Mouse (Mus musculus): Measurements from ENCODE around the gene Ezr.
A peak's percentile ranks its signal among the peaks of the same experiment; 100 is the strongest.

The Ezr gene

DNA sequence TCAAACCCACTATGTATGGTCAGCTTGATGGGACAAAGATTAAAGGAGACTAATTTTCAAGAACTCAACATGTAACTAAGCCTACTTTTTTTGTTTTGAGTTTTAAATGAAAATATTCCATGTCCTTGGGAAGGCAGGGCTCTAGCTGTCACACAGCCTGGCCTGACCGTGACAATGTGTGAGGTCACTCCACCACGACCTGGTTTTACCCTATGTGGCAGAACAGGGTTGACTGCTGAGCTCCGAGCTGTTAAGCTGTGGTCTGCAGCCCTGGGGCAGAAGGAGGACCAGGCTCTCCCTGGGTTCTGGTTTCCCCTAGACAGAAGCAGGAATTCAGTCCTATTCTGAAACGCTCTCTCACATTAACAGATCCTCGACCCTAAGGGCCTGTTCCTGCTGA, 14.8 kb downstream of the Ezr start:
- no peak for DNase-seq

DNA sequence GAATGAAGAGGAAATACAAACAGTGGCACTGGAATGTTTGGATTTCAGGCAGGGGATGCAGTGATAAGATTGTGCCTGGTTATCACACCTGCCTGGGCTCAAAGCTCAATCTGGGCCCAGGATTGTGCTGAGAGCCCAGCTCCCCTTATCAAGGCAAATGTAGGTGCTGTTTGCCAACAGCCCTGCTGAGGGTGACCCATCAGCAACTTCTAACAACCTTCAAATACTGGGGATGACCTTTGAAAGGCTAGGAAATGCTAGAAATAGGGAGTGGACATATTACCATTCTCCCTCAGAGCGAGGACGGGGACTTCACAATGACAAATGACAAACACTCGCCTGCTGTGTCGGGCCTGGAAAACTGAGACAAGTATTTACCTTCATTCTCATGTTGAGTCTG, 15.8 kb downstream of the Ezr start:
- no peak for DNase-seq

DNA sequence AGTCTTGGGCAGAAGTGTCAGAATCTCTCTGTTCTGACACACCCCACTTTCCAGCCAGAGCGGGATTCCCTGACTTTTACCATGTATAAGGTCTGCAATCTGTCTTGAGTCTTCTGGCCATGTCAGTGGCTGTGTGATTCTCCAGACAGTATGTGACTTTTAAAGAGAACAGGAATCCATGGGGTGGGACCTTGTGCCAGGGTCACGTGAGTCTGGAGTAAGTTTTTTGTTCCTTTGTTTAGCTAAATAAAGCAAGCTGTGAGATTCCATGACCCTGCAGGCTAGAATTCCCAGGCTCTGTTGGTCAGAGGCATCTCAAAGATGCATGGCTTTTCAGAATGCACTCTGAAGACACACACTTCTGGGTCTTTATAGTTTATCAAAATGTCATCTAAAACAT, 16.7 kb downstream of the Ezr start:
- peak; percentile 41 for DNase-seq

DNA sequence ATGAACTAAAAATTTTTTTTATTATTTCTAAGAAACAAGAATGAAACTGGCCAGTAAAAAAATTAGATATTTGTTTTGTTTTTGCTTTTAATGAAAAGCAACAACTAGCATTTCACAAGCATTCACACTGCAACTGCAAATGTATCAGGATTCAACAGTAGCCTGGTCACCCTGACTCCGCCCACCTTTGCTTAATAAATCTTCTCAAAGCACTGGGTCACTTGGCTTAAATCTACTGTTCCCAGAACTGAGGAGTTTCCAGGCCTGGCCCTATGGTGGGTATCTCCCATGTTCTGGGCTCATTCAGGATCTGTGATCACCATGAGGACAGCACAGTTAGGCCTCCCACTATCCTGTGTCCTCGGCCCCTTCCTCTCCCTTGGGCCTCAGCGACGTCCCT, 17.9 kb downstream of the Ezr start:
- peak; percentile 51 for DNase-seq

DNA sequence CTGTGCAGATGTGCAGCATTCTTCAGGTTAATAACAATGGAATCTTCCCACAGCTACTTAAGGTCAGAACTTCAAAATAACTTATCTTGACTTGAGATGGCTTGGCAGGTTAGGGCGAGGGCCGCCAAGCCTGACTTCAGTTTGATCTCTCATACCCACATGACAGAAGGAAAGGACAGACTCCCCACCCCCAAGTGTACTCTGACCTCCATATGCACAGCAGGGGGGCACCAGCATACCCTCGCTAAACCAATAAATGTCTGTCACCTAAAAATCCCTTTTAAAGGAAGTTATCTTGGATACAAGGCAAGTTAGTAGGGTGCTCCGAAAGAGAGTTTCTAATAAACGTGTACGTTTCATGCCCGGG, 18.4 kb downstream of the Ezr start:
- DNase-seq, result no peak

DNA sequence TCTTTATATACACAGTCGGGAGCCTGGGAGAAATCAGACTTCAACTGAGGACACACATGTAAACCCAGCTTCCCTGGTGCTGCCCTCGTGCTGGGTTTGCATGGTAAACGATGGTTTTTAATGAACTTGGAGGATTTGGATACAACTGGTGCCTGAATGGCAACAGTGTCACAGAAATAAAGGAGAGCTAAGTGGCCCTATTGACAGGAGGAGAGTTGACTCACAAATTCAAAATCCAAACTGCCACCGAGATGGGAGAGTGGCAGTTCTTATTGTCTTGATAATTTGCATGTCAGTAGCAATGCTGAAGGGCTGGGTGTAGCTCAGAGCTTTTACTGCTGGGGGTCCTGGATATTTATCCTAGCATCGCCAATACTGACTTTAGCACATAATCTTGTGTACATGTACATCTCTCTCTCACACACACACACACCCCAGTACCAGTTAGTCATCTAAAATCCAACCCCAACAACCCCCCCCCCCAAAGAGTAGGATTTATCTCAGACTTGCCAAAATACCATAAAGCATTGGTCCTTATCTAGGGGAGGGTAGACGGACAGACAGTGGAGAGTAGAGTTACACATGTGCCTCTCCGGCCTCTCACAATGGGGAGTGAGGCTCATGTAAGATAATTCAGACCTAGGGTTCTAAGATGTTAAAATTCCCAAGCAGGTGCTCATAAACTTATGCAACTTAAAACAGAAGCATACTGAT, 18.9 kb downstream of the Ezr start:
- DNase-seq, result no peak

DNA sequence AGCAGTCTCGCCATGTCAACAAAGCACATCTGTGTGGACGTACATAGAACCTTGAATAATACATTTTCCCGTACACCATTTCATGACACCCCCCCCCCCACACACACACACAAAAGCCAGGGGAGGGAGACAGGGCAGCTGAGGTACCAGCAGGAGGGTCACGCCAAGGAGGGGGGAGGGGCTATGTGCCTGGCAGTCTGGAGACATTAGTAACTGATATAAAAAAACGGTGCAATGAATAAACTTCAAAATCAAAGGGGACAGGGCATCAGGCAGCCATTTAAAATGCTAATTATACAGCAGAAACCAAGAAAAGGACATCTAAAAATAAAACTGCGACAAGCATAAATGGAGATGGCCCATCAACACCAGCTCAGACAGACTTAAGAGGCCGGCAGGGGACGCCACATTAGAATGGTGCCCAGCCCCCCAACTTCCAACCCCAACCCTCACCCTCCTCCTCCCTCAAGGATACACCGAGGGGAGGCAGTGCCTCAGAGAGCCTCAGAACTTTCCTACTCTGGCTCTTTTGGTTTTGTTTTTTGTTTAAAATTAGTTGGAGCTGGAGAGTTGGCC, 22.8 kb downstream of the Ezr start:
- DNase-seq, result no peak

DNA sequence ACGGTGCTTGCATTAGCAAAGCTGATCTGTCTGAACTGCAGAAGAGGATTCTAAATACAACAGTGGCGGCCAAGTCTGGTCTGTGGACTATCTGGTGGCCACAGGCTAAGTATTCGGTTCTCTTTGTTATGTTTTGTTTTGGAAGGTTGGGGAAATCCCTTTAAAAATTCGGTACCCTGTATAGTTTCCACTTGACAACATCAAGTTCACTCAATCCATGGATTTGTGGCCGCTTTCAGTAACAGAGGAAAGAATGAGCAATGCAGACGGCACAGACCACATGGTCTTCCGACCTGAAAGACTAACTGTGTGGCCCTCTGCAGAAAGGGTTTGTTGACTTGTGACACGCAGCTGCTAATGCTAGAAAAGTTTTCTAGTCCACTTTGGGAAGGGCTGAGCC, 23.7 kb downstream of the Ezr start:
- no peak for DNase-seq

DNA sequence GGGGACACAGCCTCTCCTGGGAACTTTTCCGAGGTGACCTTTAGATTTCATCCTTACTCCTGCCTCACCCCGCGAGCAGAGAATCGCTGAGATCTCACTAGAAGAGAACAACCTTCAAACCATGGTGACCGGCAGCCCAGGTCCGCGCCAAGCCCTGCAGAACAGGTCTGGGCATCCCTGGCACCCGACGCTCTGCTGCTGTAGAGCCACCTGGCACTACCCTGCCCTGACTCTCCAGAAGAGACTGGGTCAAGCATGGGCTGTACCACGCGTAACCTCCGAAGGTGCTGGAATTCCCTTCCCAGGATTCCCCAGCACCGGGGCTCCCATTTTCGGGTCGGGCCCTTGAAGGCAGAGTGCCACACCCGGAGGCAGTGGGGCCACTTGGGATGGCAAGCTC, 24.7 kb downstream of the Ezr start:
- peak; percentile 17 for DNase-seq

DNA sequence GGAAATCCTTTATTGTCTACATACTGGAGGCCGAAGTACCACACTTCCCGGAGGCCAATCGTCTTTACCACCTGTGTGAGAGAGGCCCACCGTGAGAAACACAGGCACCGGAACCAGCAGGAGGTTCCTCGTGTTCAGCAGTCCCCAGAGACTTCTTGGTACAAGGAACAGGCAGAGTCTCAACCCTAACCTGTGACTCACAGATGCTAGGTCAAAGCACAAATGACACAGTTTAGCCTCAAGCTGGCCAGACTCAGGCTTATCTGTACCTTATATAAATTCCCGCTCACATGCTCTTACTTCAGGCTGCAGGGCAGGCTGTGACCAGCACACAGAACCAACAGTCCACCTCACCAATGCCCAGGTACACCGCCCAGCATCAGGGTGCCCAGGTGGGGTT, 26.7 kb downstream of the Ezr start:
- DNase-seq, result no peak

DNA sequence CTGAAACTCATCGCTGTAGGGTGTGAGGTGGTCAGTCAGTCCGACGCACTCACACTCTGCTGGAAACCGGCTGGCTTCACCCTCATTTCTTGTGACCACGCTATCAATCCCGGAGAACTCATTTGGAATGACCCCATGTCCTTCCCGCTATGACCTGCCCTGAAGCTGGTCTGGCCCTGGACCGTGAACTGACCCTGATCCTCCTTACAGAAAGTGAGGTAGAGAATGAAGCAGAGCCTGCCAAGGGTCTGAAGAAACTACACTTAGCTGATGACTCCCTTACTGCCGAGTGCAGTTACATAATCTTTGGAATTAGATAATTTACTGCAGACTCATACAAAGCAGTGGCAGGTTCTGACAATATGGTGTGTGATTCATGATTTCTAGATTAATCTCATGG, 27.4 kb downstream of the Ezr start:
- DNase-seq, result peak; percentile 35

DNA sequence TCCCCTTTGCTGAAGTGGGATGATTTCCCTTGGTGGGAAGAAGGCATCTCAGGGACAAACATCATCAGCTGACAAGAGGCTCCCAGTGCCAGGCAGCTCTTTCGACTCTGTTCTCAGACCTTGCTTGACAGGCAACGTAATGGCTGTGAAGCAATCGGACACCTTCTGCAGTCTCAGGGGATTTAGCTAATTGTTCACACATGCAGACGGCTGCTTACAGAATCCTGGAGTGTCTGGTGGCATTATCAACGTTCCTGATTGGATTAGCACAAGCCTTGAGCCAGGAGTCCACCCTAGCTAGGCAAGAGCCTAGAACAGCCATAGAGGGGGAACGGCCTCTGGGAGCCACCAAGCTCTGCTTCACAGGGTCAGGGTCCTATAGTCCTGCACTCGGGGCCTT, 30.2 kb downstream of the Ezr start:
- DNase-seq, result no peak

DNA sequence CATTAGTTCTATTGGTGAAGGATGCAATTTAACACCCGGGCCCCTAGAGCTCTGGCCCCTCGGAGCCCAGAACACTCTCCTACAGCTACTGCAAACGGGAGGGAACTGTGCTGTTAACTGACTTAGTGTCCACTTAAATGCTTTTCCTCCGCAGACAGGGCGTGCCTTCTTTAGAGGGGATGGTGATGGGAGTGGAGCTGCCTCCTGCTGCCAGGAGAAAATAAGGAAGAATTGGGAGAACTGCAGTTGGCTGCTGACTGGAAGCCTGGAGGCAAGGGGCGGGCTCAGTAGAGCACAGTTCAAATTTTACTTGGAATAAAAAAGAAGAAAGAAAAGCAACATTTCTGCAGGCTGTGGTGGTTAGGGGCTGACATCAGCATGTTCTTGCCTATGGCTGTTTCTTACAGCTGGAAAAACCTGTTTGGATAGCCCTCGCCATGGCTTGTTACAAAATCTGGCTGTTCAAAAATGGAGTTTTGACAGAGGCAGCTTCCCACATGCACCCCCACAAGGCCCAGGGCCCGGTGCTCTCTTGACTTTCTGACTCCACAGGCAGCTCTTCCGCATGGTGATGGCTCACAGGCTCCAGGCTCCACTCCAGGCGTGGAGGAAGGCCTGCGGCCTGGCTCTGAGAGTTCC, 31.2 kb downstream of the Ezr start:
- DNase-seq, result peak; percentile 70

DNA sequence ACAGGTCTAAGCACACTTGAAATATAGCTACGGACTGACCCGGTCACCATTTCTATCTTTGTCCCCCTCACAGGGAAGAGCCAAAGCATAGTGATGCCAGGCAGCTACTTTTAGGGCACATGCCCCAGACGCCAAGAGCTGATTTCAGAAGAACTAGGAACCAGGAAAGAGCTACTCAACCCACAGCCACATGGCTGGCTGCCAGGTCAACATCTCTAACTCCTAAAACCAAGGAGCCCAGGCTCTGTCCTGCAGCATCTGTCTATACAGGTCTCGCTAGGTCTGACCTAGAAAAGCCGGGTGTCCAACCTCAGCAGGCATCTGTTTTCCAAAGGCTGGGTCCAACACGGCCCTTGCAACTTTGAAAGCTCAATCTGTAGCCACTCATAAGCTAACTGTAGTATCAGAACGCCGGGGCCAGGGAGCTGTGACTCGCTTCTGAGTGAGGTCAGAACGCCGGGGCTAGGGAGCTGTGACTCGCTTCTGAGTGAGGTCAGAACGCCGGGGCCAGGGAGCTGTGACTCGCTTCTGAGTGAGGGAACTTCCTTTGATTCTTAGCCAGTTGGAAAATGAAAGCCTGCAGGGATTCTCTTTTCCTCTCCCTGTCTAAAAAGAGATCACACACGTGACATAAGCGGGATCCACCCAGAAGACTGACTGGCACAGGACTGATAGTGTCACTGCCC, 33.7 kb downstream of the Ezr start:
- DNase-seq, result peak; percentile 68

DNA sequence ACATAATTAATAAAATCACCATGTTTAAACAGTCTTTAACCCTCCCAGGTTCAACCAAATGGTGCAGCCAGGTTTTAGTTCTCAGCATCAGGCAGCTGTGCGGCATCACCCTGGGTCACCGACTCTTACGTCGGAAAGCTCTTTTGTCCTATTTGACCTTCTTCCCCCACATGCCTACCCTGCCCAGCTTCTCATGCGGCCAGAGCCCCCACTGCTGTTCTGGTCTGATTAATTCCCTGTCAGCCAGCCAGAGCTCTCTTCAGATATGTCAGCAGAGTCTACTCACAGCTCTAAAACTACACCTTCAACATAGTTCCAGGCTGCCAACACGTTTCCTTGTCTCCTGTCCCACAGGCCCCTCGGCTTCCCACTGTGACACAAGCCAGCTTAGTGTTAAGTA, 35.1 kb downstream of the Ezr start:
- DNase-seq, result no peak

DNA sequence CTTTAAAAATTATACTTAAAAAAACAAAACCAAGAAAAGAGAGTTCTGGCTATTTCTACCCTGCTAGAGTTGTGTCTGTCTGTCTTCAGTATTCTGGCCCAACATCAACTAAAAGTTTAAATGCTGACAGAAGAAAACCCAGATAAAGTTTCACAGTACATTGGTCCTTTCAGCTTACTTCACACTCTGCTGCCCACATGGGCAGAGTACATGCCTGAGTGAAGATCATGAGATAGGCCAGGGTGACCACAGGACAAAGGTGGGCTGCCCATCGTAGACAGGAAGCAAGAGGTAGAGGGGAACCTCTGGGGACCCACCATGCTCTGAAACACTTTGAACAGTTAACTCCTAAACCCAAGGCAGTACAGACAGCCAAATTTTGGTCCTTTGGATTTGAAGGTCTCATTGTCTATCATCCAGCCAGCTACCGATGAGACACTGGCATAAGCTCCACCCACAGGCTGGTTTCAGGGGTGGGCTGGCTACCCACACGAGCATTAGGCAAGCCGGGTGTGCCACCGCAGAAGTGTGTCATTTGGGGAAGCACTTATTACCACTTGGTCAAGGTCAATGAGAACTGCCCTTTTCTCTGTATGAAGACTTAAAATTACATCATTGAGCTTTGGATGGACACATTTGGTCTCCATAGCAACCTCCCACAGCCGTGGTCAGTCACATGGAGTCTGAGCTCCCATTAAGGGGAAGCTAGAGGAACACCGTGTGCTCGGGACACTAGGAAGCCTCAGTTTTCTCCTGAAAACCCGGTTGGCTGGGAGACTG, 35.9 kb downstream of the Ezr start:
- peak; percentile 85 for DNase-seq

DNA sequence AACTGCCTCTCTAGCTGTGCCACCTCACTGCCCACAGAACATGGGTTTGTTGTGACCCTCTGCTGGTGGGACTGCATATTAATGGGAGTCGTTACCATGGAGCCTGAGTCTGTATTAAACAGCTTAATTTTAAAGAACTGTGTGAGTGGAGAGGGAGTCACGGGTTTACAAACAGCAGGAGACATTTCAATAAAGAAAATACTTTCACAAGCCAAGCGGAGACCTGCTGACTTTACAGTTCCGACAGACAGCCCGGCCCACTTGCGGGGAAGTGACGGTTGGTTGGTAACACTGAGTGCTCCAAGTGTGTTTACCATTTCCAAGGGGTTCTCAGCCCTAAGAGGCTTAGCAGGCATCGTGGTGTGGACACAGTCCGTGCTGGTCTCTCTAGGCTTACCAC, 36.6 kb downstream of the Ezr start:
- DNase-seq, result peak; percentile 82

DNA sequence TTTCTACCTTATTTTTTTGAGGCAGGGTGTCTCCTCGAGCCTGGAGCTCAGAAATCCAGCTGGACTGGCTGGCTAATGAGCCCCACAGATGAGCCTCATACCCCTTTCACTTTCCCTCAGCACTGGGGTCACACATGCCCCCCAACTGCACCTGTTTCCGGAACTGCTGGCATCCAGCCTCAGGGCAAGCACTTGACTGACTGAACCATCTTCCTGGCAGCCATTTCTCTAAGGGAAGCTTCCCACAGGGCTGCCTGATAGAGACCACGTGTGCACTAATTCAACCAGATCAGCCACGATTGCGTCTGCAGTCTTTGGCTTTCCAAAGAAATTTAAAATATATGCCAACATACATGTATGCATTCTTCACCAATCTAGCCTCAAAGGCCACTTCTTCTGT, 37.1 kb downstream of the Ezr start:
- DNase-seq, result no peak

DNA sequence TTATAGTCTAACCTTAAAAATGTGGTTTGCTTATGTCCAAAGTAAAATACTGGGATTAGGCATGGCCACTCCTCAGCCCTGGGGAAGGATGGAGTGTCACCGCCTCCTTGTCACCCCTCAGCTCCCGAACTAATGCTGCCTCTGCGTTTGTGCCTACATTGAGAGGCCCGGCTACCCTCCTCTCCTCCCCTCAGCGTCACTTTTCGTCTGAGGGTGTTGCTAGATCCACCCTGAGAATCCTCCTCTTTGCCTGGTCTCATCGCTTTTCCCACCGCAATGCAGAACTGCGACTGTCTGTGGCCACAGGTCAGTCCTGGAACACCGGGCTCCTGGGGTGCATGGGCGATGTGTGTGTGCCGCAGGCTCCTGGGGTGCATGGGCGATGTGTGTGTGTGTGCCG, 37.7 kb downstream of the Ezr start:
- no peak for DNase-seq

DNA sequence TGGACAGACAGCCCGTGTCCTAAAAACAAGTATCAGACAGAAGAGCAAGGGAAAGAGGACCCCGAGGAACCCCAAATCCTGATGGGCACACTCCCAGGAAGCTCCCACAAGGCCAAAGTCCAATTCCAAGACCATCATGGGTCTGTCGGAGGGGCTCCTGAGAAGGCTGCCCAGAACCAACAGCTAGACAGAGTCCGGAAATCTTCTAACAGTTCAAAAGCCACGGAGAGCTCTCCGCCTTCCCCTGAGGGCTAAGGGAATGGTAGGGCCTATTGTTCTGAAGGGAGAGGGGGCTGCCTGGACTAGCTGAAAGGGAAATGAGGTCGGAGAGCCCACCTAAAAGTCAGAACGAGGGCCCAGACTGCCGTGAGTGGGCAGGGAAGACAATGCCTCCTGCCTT, 38.2 kb downstream of the Ezr start:
- no peak for DNase-seq

DNA sequence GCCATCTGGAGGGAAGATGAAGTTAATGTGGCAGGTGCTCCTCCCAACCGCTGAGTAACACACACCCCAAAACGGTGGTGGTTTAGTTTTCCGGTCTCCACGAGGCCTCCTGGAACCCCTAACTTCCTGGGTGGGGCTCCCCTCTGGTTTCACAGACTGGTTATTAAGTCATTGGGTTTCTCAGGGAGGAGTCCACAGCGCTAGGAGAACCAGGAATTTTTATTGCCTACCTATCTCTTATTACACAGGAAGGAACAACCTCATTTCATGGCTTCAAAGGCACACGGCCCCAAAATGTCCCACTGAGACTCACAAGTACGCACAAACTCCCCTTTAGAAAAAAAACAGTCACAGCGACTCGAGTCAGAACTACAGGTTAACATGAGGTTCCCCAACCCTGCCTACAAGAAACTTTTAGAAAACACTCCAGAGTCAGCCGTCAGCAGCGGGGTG, 38.8 kb downstream of the Ezr start:
- DNase-seq, result peak; percentile 54

DNA sequence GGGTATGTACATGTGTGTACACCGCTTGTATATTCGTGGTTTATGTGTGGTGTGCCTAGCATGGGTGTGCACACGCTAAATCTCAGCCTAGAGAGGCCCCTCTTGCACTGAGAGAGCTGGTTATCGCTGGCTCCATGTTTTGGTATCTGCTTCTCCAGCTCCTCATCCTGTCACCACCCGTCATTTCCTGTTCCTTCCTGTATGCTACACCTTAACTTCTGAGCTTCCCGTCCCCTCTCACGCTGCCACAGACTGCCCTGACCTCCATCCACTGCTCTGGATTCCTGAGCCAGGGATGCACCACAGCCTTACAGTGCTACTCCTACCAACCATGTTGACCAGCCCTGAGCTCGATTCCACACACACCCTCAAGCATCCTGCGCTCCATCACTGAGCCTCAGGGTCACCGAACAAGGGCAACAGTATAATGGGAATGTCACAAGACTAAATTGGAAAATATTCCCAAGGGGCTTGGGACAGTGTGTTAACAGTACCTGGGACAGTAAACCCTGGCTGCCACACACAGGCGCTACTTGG, 39.5 kb downstream of the Ezr start:
- no peak for DNase-seq

Data from lung, postnatal 36 days (tissue).